Mouse (Mus musculus) spleen, adult 2 months (tissue): ENCODE results near the gene Polr2a. TPM values are rescaled to one million over a fixed set of nuclear protein-coding genes. Genes with fewer than 3 reads are reported as not detected.
A peak's percentile ranks its signal among the peaks of the same experiment; 100 is the strongest.

Source experiments
- DNase-seq, 2 experiments: peaks; one replicate each; pipeline versions ENCODE4 v3.0.0 to v3.0.0-alpha.2; 2012 to 2021; ENCODE audit warnings: low spot score in 2 of 2, low read depth in 1 of 2
- H3K27ac ChIP-seq: fragments of 200-500 bp; 2 replicates; pipeline ENCODE4 v1.5.1; 2012; ENCODE audit warnings: low read length, inconsistent platforms; ENCODE audit not compliant: insufficient read depth
- H3K27me3 ChIP-seq: fragments of 200-500 bp; 2 replicates; pipeline ENCODE4 v1.6.1; 2012; ENCODE audit warnings: mild to moderate bottlenecking, moderate library complexity, low read length, inconsistent platforms; ENCODE audit not compliant: control insufficient read depth, insufficient read depth
- H3K36me3 ChIP-seq: fragments of 200-500 bp; 2 replicates; pipeline ENCODE4 v1.6.1; 2012; ENCODE audit warnings: mild to moderate bottlenecking, low read length, inconsistent platforms; ENCODE audit not compliant: control insufficient read depth, insufficient read depth
- H3K4me1 ChIP-seq: fragments of 200-500 bp; 2 replicates; pipeline ENCODE4 v1.6.1; 2011; ENCODE audit warnings: inconsistent platforms; ENCODE audit not compliant: control insufficient read depth, insufficient read depth, insufficient read length
- H3K4me3 ChIP-seq: fragments of 200-500 bp; 2 replicates; pipeline ENCODE4 v1.5.1; 2011; ENCODE audit warnings: mild to moderate bottlenecking, inconsistent platforms; ENCODE audit not compliant: insufficient read depth, insufficient read length; ENCODE audit errors: extremely low read depth
- CTCF ChIP-seq: fragments of 200-500 bp; IDR thresholded peaks from 2 replicates; pipeline ENCODE4 v1.5.1; 2011; ENCODE audit warnings: mild to moderate bottlenecking, inconsistent platforms; ENCODE audit not compliant: insufficient read depth, insufficient read length, insufficient replicate concordance; ENCODE audit errors: extremely low read depth
- POLR2A ChIP-seq: fragments of 200-500 bp; IDR thresholded peaks from 2 replicates; pipeline ENCODE4 v1.6.1; 2011; ENCODE audit warnings: low read depth, low read length, inconsistent platforms
- WGBS: fragments of 180-500 bp; shearing (Covaris S2); methylation state at CpG from one replicate; pipeline ENCODE4 v1.1.7; 2018; 5-methylcytosine and 5-hydroxymethylcytosine counted together
- polyA plus RNA-seq: library from polyadenylated mRNA; depleted of rRNA; stranded (reverse); fragments of >200 nt; gene quantifications from 2 replicates; pipeline ENCODE4 v1.2.3, GENCODE M21; 2012

The Polr2a gene
- polyA plus RNA-seq, 1 experiment = 45.4 TPM

DNA sequence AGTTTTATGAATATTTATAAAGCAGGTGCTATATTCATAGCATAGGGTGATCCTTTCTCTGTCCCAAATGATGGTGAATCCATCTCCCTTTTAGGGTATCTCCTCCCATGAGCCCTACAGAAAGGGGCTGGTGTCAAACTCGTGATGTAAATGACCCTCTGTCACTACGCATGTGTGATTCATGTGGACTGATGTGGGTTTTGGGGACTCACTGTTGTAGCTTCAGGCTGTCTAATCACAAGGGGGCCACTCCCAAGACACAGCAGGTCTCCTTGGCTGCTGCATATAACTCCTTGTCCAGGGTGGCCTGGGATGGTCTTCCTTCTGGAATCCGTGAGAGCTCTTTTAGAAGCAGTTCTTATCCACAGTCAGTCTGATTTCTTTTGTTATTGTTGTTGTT is 48.0 kb downstream of the Polr2a start:
- WGBS = 85% methylated on average over 3 of the region's 3 CpGs
- Histone ChIP-seq H3K4me1 (no peaks in the 10 kb centered on the region), H3K27me3 (no peaks in the 10 kb centered on the region), H3K27ac (no peak overlapping the region), H3K4me3 (no peak overlapping the region), H3K36me3 (no peaks in the 10 kb centered on the region)
- TF ChIP-seq POLR2A (no peak), CTCF (no peak)
- DNase-seq = no peak

DNA sequence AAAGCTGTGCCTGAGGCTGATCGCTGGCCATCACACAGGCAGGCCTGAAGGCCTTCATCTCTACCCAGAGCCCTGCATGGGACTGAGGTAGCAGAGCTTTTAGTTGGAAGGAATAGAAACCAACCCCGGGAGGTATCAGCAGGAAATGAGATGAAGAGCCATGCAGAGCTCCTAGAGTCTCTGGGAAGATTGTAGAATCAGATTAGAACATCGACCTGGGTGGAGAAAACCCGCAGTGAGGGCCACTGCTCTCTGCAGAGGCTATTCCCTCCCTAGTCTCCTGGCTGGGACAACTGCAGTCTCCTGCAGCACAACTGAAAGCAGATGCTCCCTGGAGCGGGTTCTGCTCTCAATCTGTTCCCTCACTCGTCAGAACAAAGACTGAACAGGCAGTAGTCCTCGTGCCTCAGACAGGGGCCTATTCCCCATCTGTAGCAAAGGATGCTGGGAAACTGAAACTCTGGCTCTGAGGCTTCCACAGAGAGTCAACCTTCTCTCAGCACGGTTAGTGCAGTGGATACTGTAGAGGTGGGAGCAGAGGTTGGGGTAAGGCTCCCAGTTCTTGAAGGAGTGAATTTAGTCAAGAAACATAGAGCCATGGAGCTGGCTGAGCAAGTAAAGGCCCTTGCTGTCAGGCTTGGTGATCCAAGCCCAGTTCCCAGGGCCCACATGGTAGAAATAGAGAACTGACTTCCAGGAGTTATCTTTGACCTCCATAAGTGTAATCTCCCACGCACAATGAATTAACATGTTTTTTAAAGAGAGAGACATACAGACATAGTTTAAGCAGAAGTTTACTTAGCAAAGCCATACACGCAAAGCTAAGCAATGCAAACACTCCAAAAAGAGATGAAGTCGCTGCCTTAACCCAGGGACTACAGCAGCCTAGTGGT is 48.6 kb downstream of the Polr2a start:
- Histone ChIP-seq H3K27me3 (no peaks in the 10 kb centered on the region), H3K27ac (no peak overlapping the region), H3K4me1 (no peaks in the 10 kb centered on the region), H3K36me3 (no peaks in the 10 kb centered on the region), H3K4me3 (no peak overlapping the region)
- WGBS = 68% methylated on average over 11 of the region's 11 CpGs
- no peak for TF ChIP-seq CTCF
- TF ChIP-seq POLR2A = no peak
- no peak for DNase-seq

DNA sequence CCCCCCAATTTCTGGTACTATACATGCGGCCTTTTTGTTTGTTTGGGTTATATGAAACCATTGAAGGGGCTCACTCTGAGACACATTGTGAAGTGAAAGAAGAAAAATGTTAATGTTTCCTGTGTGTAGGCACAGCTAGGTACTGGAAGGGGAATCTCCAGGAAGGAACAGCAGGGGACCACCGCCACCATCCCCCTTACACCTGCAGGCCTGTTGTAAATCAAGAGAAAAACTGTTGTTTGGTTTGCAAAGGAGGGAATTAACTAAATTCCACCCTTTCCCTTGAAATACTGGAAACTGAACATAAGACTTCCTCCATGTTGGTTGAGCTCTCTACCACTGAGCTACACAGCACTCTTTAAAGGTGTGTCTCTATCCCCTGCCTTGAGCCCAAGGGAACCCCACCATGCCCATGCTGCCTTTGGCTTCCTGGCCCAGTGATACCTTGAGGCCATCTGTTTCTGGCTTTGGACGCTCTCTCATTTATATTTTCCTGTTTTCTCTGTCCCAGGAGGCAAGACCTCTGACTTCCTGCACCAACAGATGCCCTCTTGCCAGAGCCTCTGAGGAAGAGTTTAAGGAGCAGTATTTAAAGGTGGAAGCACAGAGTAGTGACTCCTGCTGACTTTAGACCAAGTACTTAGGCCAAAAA is 49.7 kb downstream of the Polr2a start:
- H3K4me3 ChIP-seq = no peak overlapping the region
- DNase-seq = no peak
- no peak overlapping the region for H3K27ac ChIP-seq
- TF ChIP-seq CTCF (no peak), POLR2A (no peak)
- no peaks in the 10 kb centered on the region for H3K36me3 ChIP-seq
- WGBS = 81% methylated on average over 3 of the region's 3 CpGs
- H3K27me3 ChIP-seq = no peaks in the 10 kb centered on the region
- H3K4me1 ChIP-seq = no peaks in the 10 kb centered on the region

DNA sequence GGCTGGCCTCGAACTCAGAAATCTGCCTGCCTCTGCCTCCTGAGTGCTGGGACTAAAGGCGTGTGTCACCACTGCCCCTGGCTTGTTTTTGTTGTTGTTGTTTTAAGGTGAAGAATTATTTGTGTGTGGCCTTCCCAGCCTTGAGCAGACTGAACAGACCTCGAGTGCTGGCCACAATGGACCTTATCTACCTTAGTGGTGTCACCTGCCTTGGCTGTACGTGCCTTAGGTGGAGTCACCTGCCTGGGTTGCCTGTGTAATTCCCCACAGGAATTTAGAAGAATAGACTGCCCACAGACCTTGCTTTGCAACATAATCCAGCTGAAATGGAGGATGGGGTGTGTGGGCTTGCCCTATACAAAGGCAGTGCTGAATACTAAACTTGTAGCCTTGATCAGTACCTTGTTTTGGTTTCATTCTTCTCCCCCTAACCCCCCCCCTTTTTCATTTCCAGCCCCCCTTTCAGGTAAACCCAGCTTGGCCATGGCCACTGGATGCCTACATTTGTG is 50.5 kb downstream of the Polr2a start:
- DNase-seq = no peak
- H3K27me3 ChIP-seq = no peaks in the 10 kb centered on the region
- 91% methylated on average over 4 of the region's 4 CpGs for WGBS
- no peaks in the 10 kb centered on the region for H3K36me3 ChIP-seq
- no peak overlapping the region for H3K27ac ChIP-seq
- H3K4me3 ChIP-seq = no peak overlapping the region
- H3K4me1 ChIP-seq = no peaks in the 10 kb centered on the region
- no peak for TF ChIP-seq CTCF
- no peak for TF ChIP-seq POLR2A

DNA sequence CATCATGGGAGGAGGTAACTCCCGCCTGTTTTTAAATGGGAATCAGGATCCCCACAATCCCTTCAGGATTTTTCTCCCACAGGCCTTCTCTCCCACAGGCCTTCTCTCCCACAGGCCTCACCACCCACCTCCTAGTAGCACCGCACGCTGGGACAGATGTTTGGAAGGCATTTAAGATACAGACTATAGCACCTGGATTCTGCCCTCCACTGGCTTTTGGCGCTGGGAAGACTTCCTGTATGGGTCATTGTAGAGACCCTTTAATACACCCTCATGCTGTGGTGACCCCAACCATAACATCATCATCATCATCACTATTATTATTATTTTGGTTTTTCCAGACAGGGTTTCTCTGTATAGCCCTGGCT is 51.0 kb downstream of the Polr2a start:
- no peak for TF ChIP-seq POLR2A
- TF ChIP-seq CTCF = no peak
- no peaks in the 10 kb centered on the region for H3K4me1 ChIP-seq
- DNase-seq = no peak
- no peaks in the 10 kb centered on the region for H3K36me3 ChIP-seq
- H3K27ac ChIP-seq = no peak overlapping the region
- H3K27me3 ChIP-seq = no peaks in the 10 kb centered on the region
- WGBS = 95% methylated on average over 4 of the region's 4 CpGs
- no peak overlapping the region for H3K4me3 ChIP-seq

DNA sequence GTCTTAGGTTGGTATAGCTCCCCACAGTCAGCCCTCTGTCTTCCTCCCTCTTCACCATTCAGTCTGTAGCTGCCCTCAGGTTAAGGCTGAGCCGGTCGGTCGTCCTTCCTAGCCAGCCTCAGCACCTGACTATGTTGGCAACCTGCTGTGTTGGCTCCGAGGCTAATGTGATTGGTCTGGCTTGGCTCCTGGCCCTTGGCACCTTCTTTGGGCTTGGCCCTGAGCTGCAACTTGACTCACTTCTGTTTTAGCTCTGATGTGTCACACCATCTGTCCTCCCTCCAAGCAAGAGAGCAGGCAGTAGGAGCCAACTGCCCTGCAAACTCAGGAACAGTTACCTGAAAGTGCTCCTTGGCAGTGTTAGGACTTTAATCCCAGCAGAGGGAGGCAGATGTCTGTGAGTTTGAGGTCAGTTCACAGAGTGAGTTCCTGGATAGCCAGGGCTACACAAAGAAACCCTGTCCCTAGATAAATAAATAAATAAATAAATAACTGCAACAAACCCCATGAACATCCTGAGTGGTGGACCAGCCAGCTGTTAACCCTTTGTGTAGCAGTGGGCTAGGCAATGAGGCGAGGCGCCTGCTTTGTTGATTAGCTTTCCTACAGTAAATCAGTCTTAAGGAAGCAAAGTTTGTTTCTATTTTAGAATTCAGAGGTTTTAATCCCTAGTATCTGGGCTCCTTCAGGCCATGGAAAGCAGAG is 51.5 kb downstream of the Polr2a start:
- 79% methylated on average over 6 of the region's 6 CpGs for WGBS
- Histone ChIP-seq H3K27ac (0 out of 2 replicates have a peak overlapping the region, but pooled peaks have one; percentile 12), H3K36me3 (no peaks in the 10 kb centered on the region), H3K4me1 (no peaks in the 10 kb centered on the region), H3K4me3 (no peak overlapping the region), H3K27me3 (no peaks in the 10 kb centered on the region)
- TF ChIP-seq CTCF (no peak), POLR2A (no peak)
- no peak for DNase-seq
